Mouse (Mus musculus): ENCODE results near the gene Gtf2ird2.

Gtf2ird2 gene

DNA sequence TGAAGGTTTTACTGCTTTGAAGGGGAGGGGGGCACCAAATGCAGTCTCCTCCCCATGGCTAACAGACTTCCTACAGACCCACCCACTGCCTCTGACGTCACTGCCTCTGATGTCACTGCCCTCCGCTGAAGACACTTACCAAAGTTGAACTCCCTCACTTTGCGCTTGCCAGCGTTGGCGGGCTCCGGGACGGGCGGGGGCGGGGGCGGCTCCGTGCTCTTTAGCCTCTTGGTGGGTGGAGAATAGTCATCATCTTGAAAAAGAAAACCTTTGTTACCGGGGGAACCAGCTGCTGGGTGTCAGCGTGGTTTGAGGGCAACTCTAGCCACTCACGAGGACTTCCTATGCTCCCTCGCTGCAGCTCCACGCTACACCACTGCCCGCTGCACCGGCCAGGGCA, 82.6 kb downstream of the Gtf2ird2 start:
- DNase-seq (ENCODE audit: low read depth, low spot score) = peak; percentile 73

- no peak for DNase-seq (ENCODE audit: low read depth, low spot score)
Measured at GRCm38 (mm10) chr5:134268751-134269150, 84.9 kb downstream of the Gtf2ird2 start.

DNA sequence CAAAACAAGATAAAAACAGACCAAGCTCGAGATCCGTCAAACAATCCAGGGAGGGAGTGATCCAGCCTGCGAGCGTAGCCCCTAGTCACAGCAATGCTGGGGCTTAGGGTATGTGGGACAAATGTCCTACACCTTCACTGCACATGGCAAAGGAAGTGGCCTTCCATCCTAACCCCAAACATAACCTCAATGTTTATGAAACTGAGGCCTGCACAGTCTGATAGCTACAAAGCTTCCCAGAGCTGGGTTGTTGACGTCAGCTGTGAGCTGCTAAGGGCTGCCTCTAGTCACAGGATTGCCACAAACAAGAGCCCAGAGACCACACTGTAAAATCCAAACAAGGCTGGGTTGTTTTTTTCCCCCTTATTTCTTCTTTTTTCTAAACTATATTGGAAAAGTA, 85.9 kb downstream of the Gtf2ird2 start:
- no peak for DNase-seq (ENCODE audit: low read depth, low spot score)

DNA sequence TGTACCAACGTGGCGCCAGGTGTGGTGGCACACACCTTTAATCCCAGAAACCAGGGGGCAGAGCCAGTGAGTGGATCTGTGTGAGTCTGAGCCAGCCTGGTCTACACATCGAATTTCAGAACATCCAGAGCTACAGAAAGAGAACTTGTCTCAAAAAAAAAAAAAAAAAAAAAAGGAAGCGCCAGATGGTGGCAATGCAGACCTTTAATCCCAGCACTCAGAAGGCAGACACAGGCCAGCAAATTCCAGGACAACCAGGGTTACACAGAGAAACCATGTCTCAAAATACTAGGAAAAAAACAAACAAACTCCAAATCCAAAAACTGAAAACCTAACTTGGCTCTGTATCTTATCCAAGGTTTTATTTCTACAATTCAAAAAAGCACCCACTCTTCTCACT, 86.7 kb downstream of the Gtf2ird2 start:
- DNase-seq (ENCODE audit: low read depth, low spot score) = no peak

- DNase-seq (ENCODE audit: low read depth, low spot score) = no peak
Measured at GRCm38 (mm10) chr5:134271421-134271820, 87.6 kb downstream of the Gtf2ird2 start.

- no peak for DNase-seq (ENCODE audit: low read depth, low spot score)
Measured at GRCm38 (mm10) chr5:134272761-134273160, 88.9 kb downstream of the Gtf2ird2 start.

- no peak for DNase-seq (ENCODE audit: low read depth, low spot score)
Measured at GRCm38 (mm10) chr5:134273761-134274160, 89.9 kb downstream of the Gtf2ird2 start.

Measured in ES-CJ7 (cell line).